Mouse (Mus musculus): ENCODE measurements around the gene Pcolce2. TPM values are rescaled to one million over a fixed set of nuclear protein-coding genes. Genes with fewer than 3 reads are reported as not detected.

The Pcolce2 gene
- polyA plus RNA-seq, 1 experiment = 1.00 TPM

- TF ChIP-seq CTCF (IDR thresholded peaks at IDR 0.05; ENCODE audit: borderline replicate concordance, extremely low read depth, insufficient read depth, insufficient read length) = no peak
- no peak for TF ChIP-seq POLR2A (IDR thresholded peaks at IDR 0.05; ENCODE audit: borderline replicate concordance, extremely low read depth, insufficient read depth, insufficient read length, poor library complexity, severe bottlenecking)
- DNase-seq (ENCODE audit: low read depth) = no peak
These were observed 20.5 kb downstream of the Pcolce2 start for GRCm38 (mm10) chr9:95657941-95658340.

GRCm38 (mm10) chr9:95664290-95664989 is 27.0 kb downstream of the Pcolce2 start:
- TF ChIP-seq CTCF (IDR thresholded peaks at IDR 0.05; ENCODE audit: borderline replicate concordance, extremely low read depth, insufficient read depth, insufficient read length) = no peak
- TF ChIP-seq POLR2A (IDR thresholded peaks at IDR 0.05; ENCODE audit: borderline replicate concordance, extremely low read depth, insufficient read depth, insufficient read length, poor library complexity, severe bottlenecking) = no peak
- peak; percentile 80 for DNase-seq (ENCODE audit: low read depth)

- DNase-seq (ENCODE audit: low read depth) = peak; percentile 49
- TF ChIP-seq CTCF (IDR thresholded peaks at IDR 0.05; ENCODE audit: borderline replicate concordance, extremely low read depth, insufficient read depth, insufficient read length) (no peak), POLR2A (IDR thresholded peaks at IDR 0.05; ENCODE audit: borderline replicate concordance, extremely low read depth, insufficient read depth, insufficient read length, poor library complexity, severe bottlenecking) (no peak)
These were observed 28.4 kb downstream of the Pcolce2 start for GRCm38 (mm10) chr9:95665835-95666234.

- peak; percentile 85 for DNase-seq (ENCODE audit: low read depth)
- TF ChIP-seq POLR2A (IDR thresholded peaks at IDR 0.05; ENCODE audit: borderline replicate concordance, extremely low read depth, insufficient read depth, insufficient read length, poor library complexity, severe bottlenecking) = no peak
- no peak for TF ChIP-seq CTCF (IDR thresholded peaks at IDR 0.05; ENCODE audit: borderline replicate concordance, extremely low read depth, insufficient read depth, insufficient read length)
These were observed 30.4 kb downstream of the Pcolce2 start for GRCm38 (mm10) chr9:95667836-95668235.

GRCm38 (mm10) chr9:95668306-95668705 is 30.9 kb downstream of the Pcolce2 start:
- no peak for TF ChIP-seq CTCF (IDR thresholded peaks at IDR 0.05; ENCODE audit: borderline replicate concordance, extremely low read depth, insufficient read depth, insufficient read length)
- TF ChIP-seq POLR2A (IDR thresholded peaks at IDR 0.05; ENCODE audit: borderline replicate concordance, extremely low read depth, insufficient read depth, insufficient read length, poor library complexity, severe bottlenecking) = no peak
- no peak for DNase-seq (ENCODE audit: low read depth)

GRCm38 (mm10) chr9:95672331-95672730 is 34.9 kb downstream of the Pcolce2 start:
- TF ChIP-seq CTCF (IDR thresholded peaks at IDR 0.05; ENCODE audit: borderline replicate concordance, extremely low read depth, insufficient read depth, insufficient read length) (no peak), POLR2A (IDR thresholded peaks at IDR 0.05; ENCODE audit: borderline replicate concordance, extremely low read depth, insufficient read depth, insufficient read length, poor library complexity, severe bottlenecking) (no peak)
- DNase-seq (ENCODE audit: low read depth) = no peak

- DNase-seq (ENCODE audit: low read depth) = no peak
- TF ChIP-seq CTCF (IDR thresholded peaks at IDR 0.05; ENCODE audit: borderline replicate concordance, extremely low read depth, insufficient read depth, insufficient read length) (peak; percentile 44; the same call in 1 of the 2 replicates), POLR2A (IDR thresholded peaks at IDR 0.05; ENCODE audit: borderline replicate concordance, extremely low read depth, insufficient read depth, insufficient read length, poor library complexity, severe bottlenecking) (no peak)
These were observed 35.4 kb downstream of the Pcolce2 start for GRCm38 (mm10) chr9:95672760-95673159.

GRCm38 (mm10) chr9:95675064-95675699 is 37.8 kb downstream of the Pcolce2 start:
- TF ChIP-seq POLR2A (IDR thresholded peaks at IDR 0.05; ENCODE audit: borderline replicate concordance, extremely low read depth, insufficient read depth, insufficient read length, poor library complexity, severe bottlenecking) (no peak), CTCF (IDR thresholded peaks at IDR 0.05; ENCODE audit: borderline replicate concordance, extremely low read depth, insufficient read depth, insufficient read length) (no peak)

GRCm38 (mm10) chr9:95676021-95676420 is 38.6 kb downstream of the Pcolce2 start:
- no peak for DNase-seq (ENCODE audit: low read depth)
- TF ChIP-seq CTCF (IDR thresholded peaks at IDR 0.05; ENCODE audit: borderline replicate concordance, extremely low read depth, insufficient read depth, insufficient read length) (no peak), POLR2A (IDR thresholded peaks at IDR 0.05; ENCODE audit: borderline replicate concordance, extremely low read depth, insufficient read depth, insufficient read length, poor library complexity, severe bottlenecking) (no peak)

More at GRCm38 (mm10) chr9:95675064-95675699, 37.8 kb downstream of the Pcolce2 start:
- peak; percentile 73 for DNase-seq (ENCODE audit: low read depth)

GRCm38 (mm10) chr9:95679966-95680365 is 42.6 kb downstream of the Pcolce2 start:
- no peak for TF ChIP-seq CTCF (IDR thresholded peaks at IDR 0.05; ENCODE audit: borderline replicate concordance, extremely low read depth, insufficient read depth, insufficient read length)
- no peak for TF ChIP-seq POLR2A (IDR thresholded peaks at IDR 0.05; ENCODE audit: borderline replicate concordance, extremely low read depth, insufficient read depth, insufficient read length, poor library complexity, severe bottlenecking)
- DNase-seq (ENCODE audit: low read depth) = no peak

- no peak for DNase-seq (ENCODE audit: low read depth)
- TF ChIP-seq CTCF (IDR thresholded peaks at IDR 0.05; ENCODE audit: borderline replicate concordance, extremely low read depth, insufficient read depth, insufficient read length) (no peak), POLR2A (IDR thresholded peaks at IDR 0.05; ENCODE audit: borderline replicate concordance, extremely low read depth, insufficient read depth, insufficient read length, poor library complexity, severe bottlenecking) (no peak)
These were observed 43.3 kb downstream of the Pcolce2 start for GRCm38 (mm10) chr9:95680691-95681090.

Data from brain, embryonic 14.5 days (tissue).